Mouse (Mus musculus) midbrain, postnatal 0 days (tissue): ENCODE measurements around the gene Stk24. TPM values are rescaled to one million over a fixed set of nuclear protein-coding genes. Genes with fewer than 3 reads are reported as not detected.

Source experiments
- ATAC-seq: fragments of 200-750 bp; cut with Nextera tagmentation; 2 replicates; pipeline ENCODE4 v1.8.0; 2017; ENCODE audit warnings: moderate number of reproducible peaks, mild to moderate bottlenecking, moderate TSS enrichment, moderate library complexity; ENCODE audit not compliant: low FRiP score
- DNase-seq: peaks from one replicate; pipeline ENCODE4 v3.0.0-alpha.2; 2015; ENCODE audit warnings: low spot score
- H3K27ac ChIP-seq: fragments of 300-500 bp; sonication (generic); 2 replicates; pipeline ENCODE4 v1.5.1; 2014; ENCODE audit warnings: low read depth, mild to moderate bottlenecking, low read length, mixed read lengths
- H3K27me3 ChIP-seq: fragments of 300-500 bp; sonication (generic); 2 replicates; pipeline ENCODE4 v1.6.1; 2014; ENCODE audit warnings: low read length, control low read depth, mixed read lengths; ENCODE audit not compliant: insufficient read depth
- H3K36me3 ChIP-seq: fragments of 300-500 bp; sonication (generic); 2 replicates; pipeline ENCODE4 v1.6.1; 2014; ENCODE audit warnings: low read length, control low read depth, mixed read lengths; ENCODE audit not compliant: insufficient read depth
- H3K4me1 ChIP-seq: fragments of 300-500 bp; sonication (generic); 2 replicates; pipeline ENCODE4 v1.6.1; 2014; ENCODE audit warnings: mild to moderate bottlenecking, control low read depth, antibody characterized with exemption, low read length, mixed read lengths; ENCODE audit not compliant: insufficient read depth
- H3K4me2 ChIP-seq: fragments of 300-500 bp; sonication (generic); 2 replicates; pipeline ENCODE4 v1.6.1; 2014; ENCODE audit warnings: low read depth, mild to moderate bottlenecking, low read length, mixed read lengths; ENCODE audit not compliant: poor library complexity, severe bottlenecking
- H3K4me3 ChIP-seq: fragments of 300-500 bp; sonication (generic); 2 replicates; pipeline ENCODE4 v1.5.1; 2014; ENCODE audit warnings: low read depth, mild to moderate bottlenecking, low read length, moderate library complexity
- H3K9ac ChIP-seq: fragments of 300-500 bp; sonication (generic); replicated peaks from 2 replicates; pipeline ENCODE4 v1.6.1; 2014; ENCODE audit warnings: mild to moderate bottlenecking, low read length, moderate library complexity, mixed read lengths; ENCODE audit not compliant: poor library complexity, severe bottlenecking
- H3K9me3 ChIP-seq: fragments of 300-500 bp; sonication (generic); 2 replicates; pipeline ENCODE4 v1.6.1; 2016; ENCODE audit warnings: low read length, control low read depth
- CTCF ChIP-seq: IDR thresholded peaks from 2 replicates; pipeline ENCODE4 v1.5.1; 2016; ENCODE audit warnings: antibody characterized with exemption, mild to moderate bottlenecking
- WGBS: fragments of 180-500 bp; shearing (Covaris S2); extraction: QIAGEN DNeasy Blood & Tissue Kit; methylation state at CpG from one replicate; pipeline ENCODE4 v1.1.7; 2014; 5-methylcytosine and 5-hydroxymethylcytosine counted together
- polyA plus RNA-seq: library from polyadenylated mRNA; unstranded; fragments of >200 nt; fragmentation: Nextera tagmentation; extraction: Ambion mirVana; gene quantifications from 2 replicates; pipeline ENCODE4 v1.2.1, GENCODE M21; 2015
- total RNA-seq: library from RNA; depleted of rRNA; stranded (reverse); fragments of >200 nt; gene quantifications from 2 replicates; pipeline ENCODE4 v1.2.3, GENCODE M21; 2014

The Stk24 gene
- total and polyA plus RNA-seq, 2 experiments from 2014 or later: 12.8 to 19.5 TPM

- no peak for ATAC-seq
- Histone ChIP-seq H3K9ac (no peak overlapping the region), H3K4me2 (no peak overlapping the region), H3K9me3 (no peaks in the 10 kb centered on the region), H3K4me1 (no peaks in the 10 kb centered on the region), H3K27me3 (no peaks in the 10 kb centered on the region), H3K36me3 (no peaks in the 10 kb centered on the region), H3K27ac (no peak overlapping the region), H3K4me3 (no peak overlapping the region)
- no peak for DNase-seq
- 96% methylated on average over 1 of the region's 1 CpGs for WGBS
- no peak for TF ChIP-seq CTCF
Measured at GRCm38 (mm10) chr14:121358327-121358726, 21.5 kb downstream of the Stk24 start.

- Histone ChIP-seq H3K4me2 (no peak overlapping the region), H3K27ac (no peak overlapping the region), H3K36me3 (no peaks in the 10 kb centered on the region), H3K27me3 (no peaks in the 10 kb centered on the region), H3K9me3 (no peaks in the 10 kb centered on the region), H3K9ac (no peak overlapping the region), H3K4me3 (no peak overlapping the region), H3K4me1 (no peaks in the 10 kb centered on the region)
- no peak for TF ChIP-seq CTCF
- ATAC-seq: no peak
- peak; percentile 50 for DNase-seq
- 81% methylated on average over 8 of the region's 8 CpGs for WGBS
Measured at GRCm38 (mm10) chr14:121356336-121356862, 23.4 kb downstream of the Stk24 start.

GRCm38 (mm10) chr14:121355732-121356131 lies 24.1 kb downstream of the Stk24 start:
- H3K27ac ChIP-seq: no peak overlapping the region
- H3K9ac ChIP-seq: no peak overlapping the region
- TF ChIP-seq CTCF: no peak
- no peaks in the 10 kb centered on the region for H3K4me1 ChIP-seq
- ATAC-seq (no peak), DNase-seq (no peak)
- H3K4me3 ChIP-seq: no peak overlapping the region
- no peak overlapping the region for H3K4me2 ChIP-seq
- WGBS: 80% methylated on average over 6 of the region's 6 CpGs
- H3K27me3 ChIP-seq: no peaks in the 10 kb centered on the region
- H3K36me3 ChIP-seq: no peaks in the 10 kb centered on the region
- no peaks in the 10 kb centered on the region for H3K9me3 ChIP-seq

- no peak for ATAC-seq
- Histone ChIP-seq H3K4me3 (no peak overlapping the region), H3K4me2 (no peak overlapping the region), H3K36me3 (no peaks in the 10 kb centered on the region), H3K27me3 (no peaks in the 10 kb centered on the region), H3K9me3 (no peaks in the 10 kb centered on the region), H3K9ac (no peak overlapping the region), H3K27ac (no peak overlapping the region), H3K4me1 (no peaks in the 10 kb centered on the region)
- 86% methylated on average over 10 of the region's 10 CpGs for WGBS
- no peak for DNase-seq
- TF ChIP-seq CTCF: no peak
Measured at GRCm38 (mm10) chr14:121353648-121354377, 26.0 kb downstream of the Stk24 start.

- no peak overlapping the region for H3K27ac ChIP-seq
- no peak overlapping the region for H3K9ac ChIP-seq
- no peaks in the 10 kb centered on the region for H3K9me3 ChIP-seq
- ATAC-seq (no peak), DNase-seq (no peak)
- no peaks in the 10 kb centered on the region for H3K36me3 ChIP-seq
- no peak overlapping the region for H3K4me2 ChIP-seq
- TF ChIP-seq CTCF: no peak
- H3K4me1 ChIP-seq: peaks cover 4% of the 10 kb centered on the region; the same call in 1 of the 2 replicates
- no peaks in the 10 kb centered on the region for H3K27me3 ChIP-seq
- H3K4me3 ChIP-seq: no peak overlapping the region
- 89% methylated on average over 6 of the region's 6 CpGs for WGBS
Measured at GRCm38 (mm10) chr14:121352744-121353143, 27.1 kb downstream of the Stk24 start.

- Histone ChIP-seq H3K4me3 (no peak overlapping the region), H3K36me3 (no peaks in the 10 kb centered on the region), H3K27ac (no peak overlapping the region), H3K9ac (no peak overlapping the region), H3K4me2 (no peak overlapping the region), H3K4me1 (peaks cover 4% of the 10 kb centered on the region; the same call in 1 of the 2 replicates), H3K9me3 (no peaks in the 10 kb centered on the region), H3K27me3 (no peaks in the 10 kb centered on the region)
- TF ChIP-seq CTCF: no peak
- 77% methylated on average over 4 of the region's 4 CpGs for WGBS
- ATAC-seq: no peak
- no peak for DNase-seq
Measured at GRCm38 (mm10) chr14:121351737-121352136, 28.1 kb downstream of the Stk24 start.
